Mouse (Mus musculus) limb, embryonic 11.5 days (tissue): ENCODE data around the gene Zfp446. TPM values are rescaled to one million over a fixed set of nuclear protein-coding genes. Genes with fewer than 3 reads are reported as not detected.
A peak's percentile ranks its signal among the peaks of the same experiment; 100 is the strongest.
"Not testable (repeated sequence)": the region's sequence is repeated elsewhere in the genome, so short reads cannot be mapped to it uniquely, and the experiment has no call there.

Experiments used
- ATAC-seq: fragments of 200-750 bp; cut with Nextera tagmentation; 2 replicates; pipeline ENCODE4 v1.8.0; 2017; ENCODE audit warnings: low read depth; ENCODE audit not compliant: insufficient number of reproducible peaks, low FRiP score, low TSS enrichment
- DNase-seq: peaks from one replicate; pipeline ENCODE4 v3.0.0-alpha.2; 2015; ENCODE audit warnings: low spot score
- H3K27ac ChIP-seq: fragments of 300-500 bp; sonication (generic); replicated peaks from 2 replicates; pipeline ENCODE4 v1.5.1; 2014; ENCODE audit warnings: low read depth, mild to moderate bottlenecking, low read length
- H3K27me3 ChIP-seq: fragments of 300-500 bp; sonication (generic); 2 replicates; pipeline ENCODE4 v1.6.1; 2014; ENCODE audit warnings: mild to moderate bottlenecking, low read length, mixed read lengths; ENCODE audit not compliant: control insufficient read depth, insufficient read depth
- H3K36me3 ChIP-seq: fragments of 300-500 bp; sonication (generic); 2 replicates; pipeline ENCODE4 v1.6.1; 2014; ENCODE audit warnings: mild to moderate bottlenecking, low read length, moderate library complexity, mixed read lengths; ENCODE audit not compliant: control insufficient read depth, insufficient read depth
- H3K4me1 ChIP-seq: fragments of 300-500 bp; sonication (generic); 2 replicates; pipeline ENCODE4 v1.6.1; 2014; ENCODE audit warnings: low read length, mixed read lengths; ENCODE audit not compliant: control insufficient read depth, insufficient read depth
- H3K4me2 ChIP-seq: fragments of 300-500 bp; sonication (generic); 2 replicates; pipeline ENCODE4 v1.6.1; 2014; ENCODE audit warnings: low read depth, mild to moderate bottlenecking, moderate library complexity; ENCODE audit not compliant: severe bottlenecking
- H3K4me3 ChIP-seq: fragments of 300-500 bp; sonication (generic); 2 replicates; pipeline ENCODE4 v1.5.1; 2014; ENCODE audit warnings: low read depth, low read length
- H3K9ac ChIP-seq: fragments of 300-500 bp; sonication (generic); 2 replicates; pipeline ENCODE4 v1.6.1; 2014; ENCODE audit warnings: mild to moderate bottlenecking, low read length
- H3K9me3 ChIP-seq: fragments of 300-500 bp; sonication (generic); 2 replicates; pipeline ENCODE4 v1.6.1; 2016; ENCODE audit warnings: low read length; ENCODE audit not compliant: control insufficient read depth
- WGBS: fragments of 180-500 bp; shearing (Covaris S2); extraction: QIAGEN DNeasy Blood & Tissue Kit; methylation state at CpG from one replicate; pipeline ENCODE4 v1.1.7; 2014; 5-methylcytosine and 5-hydroxymethylcytosine counted together
- polyA plus RNA-seq: library from polyadenylated mRNA; unstranded; fragments of >200 nt; fragmentation: Nextera tagmentation; extraction: Ambion mirVana; gene quantifications from 2 replicates; pipeline ENCODE4 v1.2.1, GENCODE M21; 2014

Zfp446 gene
- 7.5 and 10.3 TPM in 2 replicates for polyA plus RNA-seq

- H3K4me3 ChIP-seq: peak within 1 kb of the TSS; percentile 65
- no peaks in the 10 kb centered on the region for H3K27me3 ChIP-seq
- H3K4me2 ChIP-seq: peak within 1 kb of the TSS; percentile 58
- H3K27ac ChIP-seq: peak within 1 kb of the TSS; percentile 88
- no peaks in the 10 kb centered on the region for H3K4me1 ChIP-seq
- H3K9me3 ChIP-seq: no peaks in the 10 kb centered on the region
- peaks cover 3% of the 10 kb centered on the region; the same call in 1 of the 2 replicates for H3K36me3 ChIP-seq
- peak; percentile 97 for DNase-seq
- peak; percentile 99 for ATAC-seq
- WGBS: under 1% methylated on average over 47 of the region's 49 CpGs
- H3K9ac ChIP-seq: peak within 1 kb of the TSS; percentile 68
Observed at GRCm38 (mm10) chr7:12977682-12978389, at the start of gene Zfp446. Gene Zfp446, plus strand, starts transcription at chr7:12977848.

GRCm38 (mm10) chr7:12933615-12934140 lies 44.0 kb upstream of the Zfp446 start:
- 76% methylated on average over 4 of the region's 4 CpGs for WGBS

GRCm38 (mm10) chr7:12934808-12935207 lies 42.8 kb upstream of the Zfp446 start:
- Histone ChIP-seq H3K4me3 (no peak overlapping the region), H3K27me3 (no peaks in the 10 kb centered on the region), H3K4me1 (no peaks in the 10 kb centered on the region), H3K9ac (no peak overlapping the region), H3K9me3 (peaks cover 3% of the 10 kb centered on the region; the same call in 1 of the 2 replicates), H3K27ac (no peak overlapping the region), H3K36me3 (no peaks in the 10 kb centered on the region), H3K4me2 (no peak overlapping the region)
- WGBS: 74% methylated on average over 3 of the region's 3 CpGs
- no peak for DNase-seq
- ATAC-seq: no peak

More at GRCm38 (mm10) chr7:12933615-12934140, 44.0 kb upstream of the Zfp446 start:
- Histone ChIP-seq H3K9me3 (peaks cover 3% of the 10 kb centered on the region; the same call in 1 of the 2 replicates), H3K36me3 (no peaks in the 10 kb centered on the region), H3K4me3 (no peak overlapping the region), H3K4me2 (no peak overlapping the region), H3K27ac (no peak overlapping the region), H3K4me1 (no peaks in the 10 kb centered on the region), H3K27me3 (peaks cover 3% of the 10 kb centered on the region; the same call in 1 of the 2 replicates), H3K9ac (no peak overlapping the region)
- ATAC-seq (no peak), DNase-seq (no peak)

GRCm38 (mm10) chr7:12937254-12937803 lies 40.3 kb upstream of the Zfp446 start:
- not testable (repeated sequence) for H3K4me2 ChIP-seq, H3K27me3 ChIP-seq, H3K36me3 ChIP-seq, DNase-seq, H3K27ac ChIP-seq, H3K9me3 ChIP-seq, H3K4me3 ChIP-seq, H3K9ac ChIP-seq, ATAC-seq, H3K4me1 ChIP-seq
- 91% methylated on average over 4 of the region's 4 CpGs for WGBS

- no peak overlapping the region for H3K4me3 ChIP-seq
- H3K9me3 ChIP-seq: peaks cover 3% of the 10 kb centered on the region; the same call in 1 of the 2 replicates
- H3K9ac ChIP-seq: no peak overlapping the region; the same call in 1 of the 2 replicates
- no peak overlapping the region for H3K27ac ChIP-seq
- ATAC-seq: no peak
- no peaks in the 10 kb centered on the region for H3K36me3 ChIP-seq
- WGBS: 84% methylated on average over 4 of the region's 4 CpGs
- H3K4me1 ChIP-seq: no peaks in the 10 kb centered on the region
- H3K4me2 ChIP-seq: no peak overlapping the region
- H3K27me3 ChIP-seq: no peaks in the 10 kb centered on the region
- DNase-seq: no peak
Observed at GRCm38 (mm10) chr7:12940599-12940998, 37.0 kb upstream of the Zfp446 start.

- Histone ChIP-seq H3K27ac (no peak overlapping the region), H3K4me1 (no peaks in the 10 kb centered on the region), H3K36me3 (no peaks in the 10 kb centered on the region), H3K9ac (no peak overlapping the region), H3K4me2 (no peak overlapping the region), H3K4me3 (no peak overlapping the region), H3K27me3 (no peaks in the 10 kb centered on the region), H3K9me3 (no peaks in the 10 kb centered on the region)
- ATAC-seq (no peak), DNase-seq (no peak)
Observed at GRCm38 (mm10) chr7:12943488-12943887, 34.2 kb upstream of the Zfp446 start.

- 10% methylated on average over 35 of the region's 35 CpGs for WGBS
- ATAC-seq (peak; percentile 98), DNase-seq (peak; percentile 94)
- H3K27ac ChIP-seq: peak overlapping the region; percentile 81
- H3K4me3 ChIP-seq: peak overlapping the region; percentile 36
- peak overlapping the region; percentile 61 for H3K4me2 ChIP-seq
- no peaks in the 10 kb centered on the region for H3K27me3 ChIP-seq
- H3K36me3 ChIP-seq: no peaks in the 10 kb centered on the region
- peak overlapping the region; percentile 72 for H3K9ac ChIP-seq
- no peaks in the 10 kb centered on the region for H3K9me3 ChIP-seq
- H3K4me1 ChIP-seq: no peaks in the 10 kb centered on the region
Observed at GRCm38 (mm10) chr7:12949032-12949871, 28.4 kb upstream of the Zfp446 start.

- H3K4me2 ChIP-seq: peak overlapping the region; percentile 61
- DNase-seq (no peak), ATAC-seq (no peak; the same call in 1 of the 2 replicates)
- no peaks in the 10 kb centered on the region for H3K9me3 ChIP-seq
- H3K36me3 ChIP-seq: no peaks in the 10 kb centered on the region
- no peak overlapping the region; the same call in 1 of the 2 replicates for H3K27ac ChIP-seq
- 5% methylated on average over 16 of the region's 16 CpGs for WGBS
- H3K4me1 ChIP-seq: no peaks in the 10 kb centered on the region
- no peaks in the 10 kb centered on the region for H3K27me3 ChIP-seq
- H3K9ac ChIP-seq: peak overlapping the region; percentile 57
- peak overlapping the region; percentile 36 for H3K4me3 ChIP-seq
Observed at GRCm38 (mm10) chr7:12949872-12950229, 27.8 kb upstream of the Zfp446 start.
